Mouse (Mus musculus) spleen, adult 18-20 months (tissue): ENCODE data around the gene Cfap298.

ENCODE experiments used
- DNase-seq, 2 experiments: peaks; one replicate each; pipeline ENCODE4 v3.0.0; 2022; ENCODE audit warnings: mixed read lengths in 2 of 2

Cfap298 gene

DNA sequence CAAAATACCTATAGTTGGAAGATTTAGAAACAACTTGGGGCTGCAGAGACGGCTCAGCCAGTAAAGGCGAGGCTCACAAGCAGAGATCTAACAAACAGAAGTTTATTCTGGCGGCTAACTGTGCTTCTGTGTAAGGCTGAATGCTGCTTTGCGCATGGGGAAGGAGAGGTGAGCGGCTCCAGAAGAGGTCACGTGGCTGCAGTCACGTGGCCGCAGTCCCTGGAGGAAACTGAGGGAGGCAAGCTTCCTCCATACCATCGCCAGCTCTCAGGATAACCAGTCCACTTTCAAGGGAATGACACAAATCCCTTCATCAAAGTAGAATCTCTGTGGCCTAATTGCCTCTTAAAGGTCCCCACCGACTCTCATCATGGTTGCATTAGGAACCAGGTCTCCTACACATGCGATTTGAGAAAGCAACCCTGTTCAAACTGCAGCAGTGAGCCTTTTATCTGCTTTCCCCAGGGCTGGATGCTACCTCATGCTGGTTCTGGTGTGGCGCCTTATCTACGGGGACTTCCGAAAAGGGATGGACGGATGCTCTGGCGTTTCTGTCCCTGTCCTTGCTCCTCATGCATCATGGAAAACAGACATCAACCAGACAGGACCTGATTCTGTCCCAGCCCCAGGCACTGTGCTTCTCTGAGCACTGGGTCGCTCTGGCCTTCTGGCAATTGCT is 23.9 kb downstream of the Cfap298 start:
- DNase-seq: no peak

DNA sequence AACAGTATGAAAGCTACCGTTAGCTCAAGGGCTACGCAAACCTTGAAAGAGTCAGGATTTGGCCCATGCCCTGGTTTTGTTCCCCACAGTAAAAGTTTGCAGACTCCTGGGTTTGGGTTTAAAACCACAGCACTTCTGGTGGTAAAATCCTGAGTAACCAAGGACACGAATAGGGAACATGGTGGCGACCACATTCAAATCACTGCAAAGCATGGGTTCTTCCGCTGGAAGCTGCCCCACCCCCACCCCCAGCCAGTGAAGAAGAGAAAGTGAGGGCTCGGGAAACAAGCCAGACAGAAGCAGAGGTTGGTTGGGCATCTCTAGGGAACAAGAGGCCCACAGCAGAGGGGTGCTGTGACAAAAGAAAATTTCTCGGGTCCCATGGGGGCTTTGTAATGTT is 27.7 kb downstream of the Cfap298 start:
- DNase-seq: no peak

DNA sequence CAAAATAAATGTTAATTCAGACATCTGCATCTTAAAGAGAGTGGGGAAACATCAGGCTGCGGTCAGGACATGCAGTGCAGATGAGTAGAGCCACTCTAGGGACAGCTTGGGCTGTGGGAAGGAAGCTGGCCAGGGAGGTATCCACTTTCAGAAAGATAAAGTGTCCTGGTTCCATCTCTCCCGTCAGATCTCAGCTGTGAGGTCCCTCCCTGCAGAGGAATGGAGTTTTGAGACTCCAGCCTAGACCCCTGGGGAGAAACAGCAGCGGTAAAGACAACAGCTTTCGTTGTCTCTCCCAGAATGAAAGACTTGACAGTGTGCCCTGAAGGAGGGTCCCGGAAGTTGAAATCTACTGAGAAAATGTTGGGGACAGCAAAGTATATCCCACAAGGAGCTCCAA is 31.6 kb downstream of the Cfap298 start:
- no peak for DNase-seq

DNA sequence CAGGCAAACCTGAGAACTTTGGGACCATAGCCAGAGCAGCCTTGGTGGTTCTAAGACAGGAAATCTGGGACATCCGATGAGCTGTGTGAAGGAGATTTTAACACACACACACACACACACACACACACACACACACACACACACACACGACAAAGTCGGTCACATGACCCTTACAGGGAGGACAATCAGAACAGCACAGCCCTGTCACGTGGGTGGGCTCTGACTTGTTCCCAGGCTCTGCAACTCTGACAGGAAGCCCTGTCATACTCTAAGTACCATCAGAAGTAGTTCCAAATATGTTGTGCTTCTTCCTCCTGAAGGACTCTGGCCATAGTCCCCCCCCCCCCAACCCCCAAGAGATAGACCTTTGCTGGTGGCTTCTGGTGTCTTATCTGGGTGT is 33.5 kb downstream of the Cfap298 start:
- no peak for DNase-seq

DNA sequence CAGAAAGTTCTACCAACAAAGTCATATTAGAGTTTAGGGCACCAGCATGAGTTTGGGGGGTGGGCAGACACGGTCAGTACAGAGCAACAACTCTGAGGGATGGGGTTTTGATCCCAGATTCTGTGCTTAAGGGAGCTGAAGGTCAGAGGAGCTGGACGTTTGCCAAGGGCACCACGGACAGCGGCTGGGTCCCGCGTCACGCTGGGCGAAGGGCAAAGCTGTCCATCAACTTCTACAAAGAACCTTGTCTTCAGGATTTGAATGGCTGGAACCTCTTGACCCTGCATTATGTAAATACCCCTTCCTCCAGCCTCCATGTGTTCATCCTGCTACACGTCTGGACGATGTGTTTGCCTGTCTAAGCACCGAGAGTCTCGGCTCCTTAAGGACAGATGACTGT is 35.4 kb downstream of the Cfap298 start:
- no peak for DNase-seq

DNA sequence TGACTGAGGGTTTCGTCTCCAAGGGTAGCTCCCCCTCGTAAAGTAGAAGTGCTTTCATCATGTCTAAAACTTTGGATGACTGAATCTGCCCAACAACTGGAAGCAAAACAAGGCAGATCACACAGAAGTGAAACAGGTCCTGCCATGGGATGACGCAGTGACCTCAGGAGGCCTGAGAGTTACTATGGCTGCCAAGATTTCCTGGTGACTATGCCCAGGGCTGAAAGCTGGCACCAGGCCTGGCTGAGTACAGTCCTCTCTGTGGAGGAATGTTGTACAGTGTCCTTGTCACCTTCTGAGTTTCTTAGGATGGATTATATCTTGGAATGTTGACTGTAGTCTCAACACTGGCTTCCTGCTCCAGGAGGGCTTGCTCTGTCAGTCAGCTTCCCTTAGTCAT is 37.3 kb downstream of the Cfap298 start:
- no peak for DNase-seq

DNA sequence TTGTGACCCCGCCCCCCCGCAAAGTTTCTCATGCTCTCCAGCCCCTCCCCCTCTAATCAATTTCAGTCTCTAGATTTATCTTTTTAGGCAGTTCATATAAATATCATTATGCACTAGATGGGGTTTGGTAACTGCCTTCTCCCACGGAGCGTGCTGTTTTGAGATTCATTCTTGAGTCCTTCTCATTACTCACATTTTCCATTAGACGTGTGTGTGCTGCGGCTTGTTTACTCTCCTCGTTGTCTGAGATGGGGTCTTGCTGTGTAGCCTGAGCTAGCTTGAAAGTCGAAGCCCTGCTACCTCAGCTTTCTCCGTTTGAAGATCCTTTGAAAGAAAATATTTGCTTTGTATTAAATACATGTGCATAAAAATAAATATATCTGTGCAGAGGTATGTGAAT is 41.1 kb downstream of the Cfap298 start:
- DNase-seq: no peak

DNA sequence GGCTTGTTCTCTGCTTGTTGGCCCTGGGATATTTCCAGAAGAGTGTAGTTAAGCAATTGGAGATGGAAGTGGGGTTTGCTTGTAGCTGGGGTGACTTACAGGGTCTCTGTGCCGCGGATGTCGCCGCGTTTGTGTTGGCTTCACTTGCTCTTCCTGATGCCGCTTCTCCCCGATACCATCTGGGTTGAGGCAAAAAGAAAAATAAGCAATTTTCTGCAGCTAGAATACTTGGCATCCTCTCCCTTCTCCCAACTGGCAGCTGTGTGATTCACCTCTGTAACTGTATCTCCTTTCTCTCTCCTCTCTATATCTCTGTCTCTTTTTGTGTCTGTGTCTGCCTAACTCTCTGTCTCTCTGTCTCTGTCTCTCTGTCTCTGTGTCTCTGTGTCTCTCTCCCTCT is 41.9 kb downstream of the Cfap298 start:
- no peak for DNase-seq

DNA sequence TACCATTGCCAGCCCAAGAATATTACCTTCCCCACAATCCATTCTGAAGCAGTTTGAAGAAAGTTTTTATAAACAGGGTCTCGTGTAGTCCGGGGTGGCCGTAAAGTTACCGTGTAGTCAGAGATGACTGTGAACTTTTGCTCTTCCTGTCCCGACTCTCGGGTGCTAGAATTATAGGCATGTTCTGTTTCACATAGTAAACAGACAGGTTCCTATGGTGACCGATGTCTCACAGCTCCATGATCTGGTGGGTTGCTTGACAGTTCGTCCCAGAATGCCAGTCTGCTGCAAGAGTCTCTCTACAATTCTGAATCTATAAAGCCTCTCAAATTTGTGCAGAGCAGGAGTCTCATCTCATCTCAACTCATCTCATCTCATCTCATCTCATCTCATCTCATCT is 42.8 kb downstream of the Cfap298 start:
- no peak for DNase-seq

DNA sequence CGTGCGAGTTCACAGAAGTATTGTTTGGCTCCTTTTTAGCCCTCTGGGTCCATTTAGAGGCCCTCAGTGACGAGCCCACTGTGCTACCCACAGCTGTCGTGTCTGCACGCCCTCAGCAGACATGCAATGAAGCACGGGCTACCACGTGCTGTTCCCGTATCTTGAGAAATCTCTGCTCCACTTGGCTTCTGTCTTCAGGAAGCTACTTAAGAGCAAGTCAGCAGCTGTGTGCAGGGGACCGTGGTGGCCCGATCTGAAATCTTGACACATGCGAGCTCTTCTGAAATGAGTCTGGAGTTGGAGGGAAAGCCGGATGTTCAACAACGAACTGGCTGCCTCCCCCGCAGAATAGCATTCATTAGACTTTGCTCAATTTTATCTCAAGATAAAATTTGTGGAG is 43.3 kb downstream of the Cfap298 start:
- no peak for DNase-seq

DNA sequence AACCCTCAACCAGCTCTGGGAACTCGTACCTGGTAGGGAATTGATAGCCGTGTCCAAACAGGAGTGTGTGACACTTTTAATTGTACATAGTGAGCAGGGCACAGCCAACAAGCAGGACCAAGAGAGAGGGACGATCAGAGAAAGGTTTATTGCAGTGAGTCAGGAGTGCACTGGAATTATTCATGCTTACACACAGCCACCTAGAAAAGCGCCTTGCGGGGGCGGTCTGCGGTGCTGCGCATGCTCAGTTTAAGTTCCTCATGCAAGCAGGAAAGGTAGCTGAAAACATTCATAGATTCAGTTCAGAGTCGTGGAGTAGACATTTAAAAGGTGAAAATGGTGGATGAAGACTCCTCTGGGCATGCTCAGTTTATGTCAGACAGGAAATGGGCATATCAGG is 44.2 kb downstream of the Cfap298 start:
- DNase-seq: no peak

DNA sequence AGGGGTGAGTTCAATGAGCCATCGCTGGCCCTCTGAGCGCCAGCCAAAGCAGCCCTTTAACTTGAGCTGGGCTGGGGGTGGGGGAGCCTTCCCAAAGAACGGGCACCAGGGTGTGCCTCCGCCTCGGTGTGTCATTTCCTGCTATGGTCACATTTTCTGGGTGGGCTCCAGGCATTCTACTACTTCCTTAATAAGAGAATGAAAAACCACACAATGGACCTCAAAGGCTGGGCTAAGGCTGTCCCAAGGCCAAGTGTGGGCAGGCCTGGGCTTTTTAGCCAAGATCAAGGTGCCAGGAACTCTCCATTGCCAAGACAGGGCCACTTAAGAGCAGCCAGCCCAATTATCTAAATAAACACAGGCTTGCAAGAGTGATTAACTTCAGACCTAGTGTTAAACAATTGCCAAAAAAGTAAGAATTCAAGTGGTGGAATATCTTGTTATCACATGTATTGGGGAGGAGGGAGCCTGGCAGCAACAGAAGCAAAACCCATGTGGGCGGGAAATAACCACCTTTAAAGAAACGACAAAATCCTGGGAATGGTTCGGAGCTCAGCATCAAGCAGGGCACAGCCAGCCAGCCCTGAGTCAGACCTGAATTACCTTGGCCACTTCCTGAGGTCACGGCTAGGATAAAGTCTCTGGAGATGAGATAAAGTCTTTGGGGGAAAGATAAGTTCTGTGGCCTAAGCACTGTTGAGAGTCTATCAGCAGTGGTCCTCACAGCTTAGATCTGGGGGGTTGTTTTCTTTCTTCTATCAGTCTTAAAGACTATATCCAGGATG is 48.9 kb downstream of the Cfap298 start:
- no peak for DNase-seq

DNA sequence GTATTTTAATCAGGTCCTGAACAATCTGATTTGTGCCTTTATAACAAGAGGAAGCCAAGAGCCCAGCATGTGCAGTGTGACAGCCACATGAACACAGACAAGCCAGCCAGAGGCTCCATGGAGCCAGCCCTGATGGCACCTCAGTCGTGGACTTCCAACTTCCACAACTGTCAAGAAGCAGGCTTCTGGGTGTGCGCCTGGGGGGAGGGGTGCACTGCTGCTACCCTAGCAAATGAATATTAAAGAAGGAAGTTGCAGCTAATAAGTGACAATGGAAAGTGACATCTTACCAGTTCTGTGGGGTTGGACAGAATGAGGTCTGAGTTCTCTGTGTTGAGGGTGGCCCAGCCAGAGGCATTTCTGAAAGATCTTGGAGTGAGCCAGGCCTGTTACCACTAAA is 49.6 kb downstream of the Cfap298 start:
- DNase-seq: no peak

DNA sequence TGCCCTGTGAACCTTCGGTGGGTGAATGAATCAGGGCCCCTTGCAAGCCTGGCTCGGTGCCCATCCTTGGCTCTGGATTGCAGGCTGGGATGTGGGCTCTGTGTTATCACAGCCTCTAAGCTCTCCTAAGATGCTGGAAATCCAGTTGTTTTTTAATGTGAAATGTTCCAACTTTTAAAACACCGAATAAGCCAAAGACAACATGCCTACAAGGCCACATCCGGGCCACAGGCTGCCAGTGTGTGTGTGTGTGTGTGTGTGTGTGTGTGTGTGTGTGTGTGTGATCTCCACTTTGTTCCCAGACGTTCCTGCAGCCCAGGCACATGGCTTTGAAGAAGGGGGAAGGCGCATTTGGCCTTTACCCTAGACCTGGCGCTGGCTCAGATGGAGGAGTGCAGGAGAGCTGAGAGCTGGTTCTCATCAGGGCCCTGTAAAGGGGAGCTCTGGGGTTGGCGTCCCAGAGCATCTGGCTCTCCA is 52.4 kb downstream of the Cfap298 start:
- DNase-seq: no peak

DNA sequence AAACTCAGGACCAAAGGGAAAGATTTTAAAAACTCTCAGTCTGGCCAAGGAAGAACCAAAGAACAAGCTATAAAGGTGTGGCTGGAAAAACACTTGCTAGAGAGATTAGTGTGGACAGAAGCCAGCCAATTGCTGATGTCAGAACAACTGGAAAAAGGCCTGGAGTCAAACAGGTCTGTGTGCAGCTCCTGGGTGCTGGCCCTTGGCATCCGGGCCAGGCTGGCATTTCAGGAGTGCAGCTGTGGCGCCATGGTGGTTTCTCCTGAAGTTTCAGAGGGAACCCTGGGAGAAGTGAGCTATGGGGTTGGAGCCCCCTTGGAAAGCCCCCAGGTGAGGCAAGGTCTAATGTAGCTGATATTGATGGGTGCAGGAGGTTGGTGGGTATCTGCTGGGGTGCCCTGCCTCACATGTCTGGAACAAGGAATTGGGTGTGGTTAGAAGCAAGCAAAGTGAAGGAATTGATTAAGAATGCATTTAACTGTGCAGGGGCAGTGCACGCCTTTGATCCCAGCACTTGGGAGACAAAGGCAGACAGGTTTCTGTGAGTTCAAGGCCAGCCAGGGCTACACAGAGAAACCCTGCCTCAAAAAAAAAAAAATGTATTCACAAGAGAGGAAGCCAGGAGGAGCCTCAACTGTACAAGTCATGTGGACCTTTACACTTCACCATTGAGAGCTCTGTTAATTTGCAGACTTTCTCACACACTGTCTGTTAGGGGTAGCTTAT is 56.6 kb downstream of the Cfap298 start:
- no peak for DNase-seq
